Mouse (Mus musculus) kidney, adult 18-20 months (tissue): ENCODE results near the gene Olfr272.

Source experiments
- DNase-seq: peaks from one replicate; pipeline ENCODE4 v3.0.0; 2021

Gene Olfr272

GRCm38 (mm10) chr4:52919078-52919477 is at the start of gene Olfr272:
Olfr272 (minus strand) TSS chr4:52919178.
- DNase-seq = no peak

DNA sequence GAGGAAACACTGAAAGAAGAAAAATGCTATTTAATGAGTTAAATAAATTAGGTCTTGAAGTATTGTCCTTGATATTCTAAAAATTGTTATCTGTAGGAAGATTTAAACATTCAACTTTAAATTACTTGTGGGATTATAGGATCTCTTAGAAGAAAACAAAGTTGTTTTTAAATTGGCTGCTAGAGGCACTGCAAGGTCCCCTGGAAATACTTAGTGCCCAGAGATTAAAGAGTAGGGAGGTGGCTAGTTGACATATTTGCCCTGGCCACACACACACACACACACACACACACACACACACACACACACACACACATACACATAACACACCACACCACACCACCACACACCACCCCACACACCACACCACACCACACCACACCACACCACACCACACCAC is 45.3 kb upstream of the Olfr272 start, which contains the start of gene Olfr270:
Gene Olfr270, plus strand, starts transcription at position 301 of the 400 bp plus-strand sequence.
- DNase-seq = no peak

GRCm38 (mm10) chr4:52958693-52959092 is 39.7 kb upstream of the Olfr272 start:
- no peak for DNase-seq

GRCm38 (mm10) chr4:52949005-52949404 is 30.0 kb upstream of the Olfr272 start:
- no peak for DNase-seq

DNA sequence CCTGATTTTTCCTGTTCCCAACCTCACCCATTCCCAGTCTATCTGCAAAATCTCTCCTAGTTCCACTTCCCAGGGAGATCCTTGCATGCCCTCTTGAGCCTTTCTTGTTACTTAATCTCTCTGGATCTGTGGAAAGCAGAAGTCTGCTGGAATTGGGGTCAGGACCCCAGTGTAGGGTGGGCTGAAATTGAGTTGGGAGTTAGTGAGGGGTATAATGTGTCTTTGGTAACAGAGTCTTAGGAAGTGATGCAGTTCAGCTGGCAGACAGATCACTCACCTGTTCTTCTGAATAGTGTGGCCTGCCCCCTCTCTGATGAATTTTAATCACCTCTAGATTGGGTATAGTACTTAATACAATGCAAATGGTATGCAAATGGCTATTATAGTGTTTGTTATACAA is 27.7 kb upstream of the Olfr272 start:
- no peak for DNase-seq

DNA sequence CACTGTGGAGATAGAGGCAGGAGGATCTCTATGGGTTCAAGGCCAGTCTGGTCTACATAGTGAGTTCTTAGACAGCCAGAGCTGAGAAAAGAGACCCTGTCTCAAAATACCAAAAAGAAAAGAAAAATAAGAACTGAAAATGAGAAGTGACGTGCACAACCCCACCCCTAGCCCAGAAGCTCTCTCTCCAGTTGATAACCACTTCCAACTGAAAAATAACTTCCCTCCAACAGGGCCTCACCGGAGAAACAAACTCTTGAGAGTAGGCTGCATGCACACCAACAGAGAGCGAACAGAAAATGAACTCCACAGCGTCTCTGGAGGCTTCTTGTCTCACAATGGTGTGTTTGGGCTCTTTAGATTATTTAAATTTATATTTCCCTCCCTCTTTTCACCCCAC is 11.5 kb upstream of the Olfr272 start:
- no peak for DNase-seq

GRCm38 (mm10) chr4:52917311-52917688 is 1.7 kb downstream of the Olfr272 start:
- DNase-seq = no peak

DNA sequence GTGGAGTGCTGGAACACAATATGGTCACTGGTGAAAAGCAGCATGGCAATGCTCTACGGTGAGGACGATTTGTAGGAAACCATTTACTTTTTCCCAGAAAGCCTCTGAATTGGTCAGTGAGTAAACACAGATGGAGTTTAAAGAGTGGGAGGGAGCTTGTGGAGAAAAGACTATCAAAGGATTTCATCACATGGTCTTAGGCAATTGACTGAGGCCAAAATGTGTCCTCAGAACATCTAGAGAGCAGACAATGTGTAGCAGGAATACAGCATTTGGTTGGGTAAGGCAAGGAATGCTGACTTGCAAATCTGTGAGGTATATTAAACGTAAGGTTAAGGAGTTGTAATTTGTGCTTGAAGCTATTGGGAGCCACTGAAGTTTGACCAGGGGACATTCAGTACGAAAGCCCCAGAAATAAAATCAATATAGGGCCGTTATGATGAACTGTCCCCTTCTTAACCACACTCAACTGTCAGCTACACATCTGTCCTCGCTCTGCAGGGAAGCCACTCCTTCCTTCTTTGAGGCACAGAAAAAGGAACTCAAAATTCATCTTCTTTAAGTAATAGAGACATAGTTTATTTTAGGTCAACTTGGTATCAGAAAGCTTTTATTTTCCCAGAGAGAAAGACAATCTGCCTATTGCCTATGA is 2.2 kb downstream of the Olfr272 start:
- no peak for DNase-seq

DNA sequence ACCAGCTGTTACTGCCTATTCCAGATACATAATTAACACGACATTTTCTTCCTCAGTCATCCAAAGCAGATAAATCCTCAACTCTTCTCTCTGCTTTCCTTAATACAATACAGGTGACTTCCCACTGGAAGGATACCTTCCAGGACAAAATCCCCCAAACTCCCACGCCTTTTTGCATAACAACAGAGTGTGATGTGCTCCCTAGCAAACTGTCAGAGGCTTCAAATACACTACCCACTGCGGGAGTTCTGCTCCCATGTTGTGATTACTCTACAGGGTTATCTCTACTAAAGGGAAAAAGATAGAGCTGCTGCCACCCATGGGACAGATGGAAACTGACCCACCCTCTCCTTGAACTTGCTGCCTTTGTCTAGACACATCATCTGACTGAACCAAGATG is 6.6 kb downstream of the Olfr272 start:
- DNase-seq = no peak

DNA sequence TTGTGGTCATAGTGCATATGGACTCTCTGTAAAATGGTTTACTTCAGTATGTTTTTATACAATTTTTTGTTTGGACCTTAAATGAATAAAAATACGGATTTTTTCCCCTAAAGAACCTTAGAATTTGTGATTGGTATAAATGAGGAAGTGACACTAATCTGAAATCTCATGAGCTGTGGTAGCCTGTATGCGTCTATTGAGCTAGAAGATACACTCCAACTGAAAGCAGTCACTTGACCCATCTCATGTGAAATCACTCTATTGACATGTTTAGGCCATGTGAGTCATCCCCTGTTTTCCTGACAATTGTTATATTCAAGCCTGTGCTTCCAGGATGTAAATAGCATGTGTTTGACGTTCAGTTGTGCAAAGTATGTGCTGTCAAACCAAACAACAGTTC is 9.4 kb downstream of the Olfr272 start:
- DNase-seq = no peak

GRCm38 (mm10) chr4:52864156-52864555 is 54.8 kb downstream of the Olfr272 start:
- DNase-seq = no peak
